Mouse (Mus musculus): Measurements from ENCODE around the gene Nkd1.

Gene Nkd1

DNA sequence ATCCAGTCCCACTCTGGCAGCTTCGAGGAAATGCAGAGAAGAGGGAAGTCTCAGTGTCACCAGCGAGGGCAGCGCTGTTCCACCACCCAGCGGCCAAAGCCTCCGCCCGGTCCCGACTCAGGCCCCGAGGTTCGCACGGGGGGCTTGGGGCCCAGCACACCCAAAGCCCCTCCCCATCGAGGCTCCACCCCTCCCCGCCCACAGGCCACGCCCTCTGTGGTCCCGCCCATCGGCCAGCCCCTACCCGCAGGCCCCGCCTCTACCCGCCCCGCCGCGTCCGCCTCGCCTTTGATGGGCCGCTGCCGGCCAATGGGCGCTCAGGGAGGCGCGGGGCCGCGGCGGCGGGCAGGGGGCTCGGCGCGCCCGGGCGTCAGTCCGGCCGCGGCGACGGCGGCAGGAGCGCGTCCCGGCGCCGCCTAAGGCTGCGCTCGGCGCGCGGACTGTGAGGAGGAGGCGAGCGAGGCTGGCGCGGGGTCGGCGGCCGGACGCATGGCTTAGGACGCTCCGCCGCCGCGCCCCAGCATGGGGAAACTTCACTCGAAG is at the start of gene Nkd1:
Gene Nkd1 (plus strand): TSS at position 370 of the 543 bp plus-strand sequence.
- peak; percentile 15 to 43 for DNase-seq (ENCODE audit: low read depth in 2 of 2, low spot score in 2 of 2)

DNA sequence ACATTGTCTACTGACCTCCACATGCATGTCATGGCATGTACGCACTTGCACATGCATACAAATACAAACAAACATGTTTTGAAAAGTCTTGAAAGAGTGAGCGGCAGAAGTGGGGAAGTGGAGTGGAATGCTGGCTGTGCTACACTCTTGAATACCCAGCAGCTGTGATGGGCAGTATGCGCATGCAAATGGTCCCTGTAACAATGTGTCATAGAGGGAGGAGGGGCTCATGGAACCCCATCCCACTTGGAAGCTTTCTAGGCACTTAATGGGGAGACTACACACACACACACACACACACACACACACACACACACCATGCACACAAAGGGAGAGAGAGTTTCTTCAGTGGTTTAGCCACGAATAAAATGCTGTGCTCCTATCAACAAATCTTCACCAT is 39.9 kb upstream of the Nkd1 start:
- DNase-seq (ENCODE audit: low read depth in 2 of 2, low spot score in 2 of 2) = no peak

DNA sequence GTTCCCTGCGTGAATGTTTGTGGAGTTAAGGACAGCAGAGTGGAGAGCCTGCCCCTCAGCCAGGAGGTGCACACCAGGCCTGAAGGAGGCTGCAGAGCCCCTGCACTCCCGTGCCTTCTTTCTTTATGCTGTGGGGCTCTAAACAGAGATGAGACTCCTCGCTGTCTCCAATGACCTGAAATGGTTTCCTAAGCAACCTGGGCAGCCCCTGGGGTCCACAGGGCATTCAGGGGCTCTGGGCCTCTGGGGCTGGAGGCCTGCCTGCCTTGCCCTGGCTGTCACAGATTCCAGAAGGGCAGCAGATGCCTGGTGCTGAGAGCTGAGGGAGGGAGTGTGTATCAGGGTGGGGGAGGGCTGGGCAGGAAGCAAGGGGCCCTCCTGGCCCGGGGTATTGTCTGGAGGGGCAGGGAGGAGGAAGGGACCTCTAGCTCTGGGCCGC is 32.7 kb upstream of the Nkd1 start:
- DNase-seq (ENCODE audit: low read depth in 2 of 2, low spot score in 2 of 2) = no peak

DNA sequence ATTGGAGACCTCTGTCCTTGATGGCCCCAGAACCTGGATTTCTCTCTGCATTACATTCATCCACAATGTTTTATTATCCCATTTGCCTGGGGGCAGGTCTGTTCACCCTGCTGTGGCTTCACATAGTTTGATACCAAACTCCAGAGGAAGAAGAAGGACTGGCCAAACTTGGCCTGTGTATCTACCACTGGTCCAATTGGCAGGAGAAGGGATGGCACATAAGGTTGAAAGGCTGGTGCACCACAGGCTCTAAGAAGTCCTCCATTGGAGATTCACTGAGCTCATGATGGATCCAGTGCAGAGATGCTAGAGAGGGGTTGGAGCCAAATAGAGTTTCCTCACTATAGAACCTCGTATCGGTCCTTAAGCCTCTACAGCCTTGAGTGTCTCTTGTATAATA is 27.1 kb upstream of the Nkd1 start:
- no peak for DNase-seq (ENCODE audit: low read depth in 2 of 2, low spot score in 2 of 2)

DNA sequence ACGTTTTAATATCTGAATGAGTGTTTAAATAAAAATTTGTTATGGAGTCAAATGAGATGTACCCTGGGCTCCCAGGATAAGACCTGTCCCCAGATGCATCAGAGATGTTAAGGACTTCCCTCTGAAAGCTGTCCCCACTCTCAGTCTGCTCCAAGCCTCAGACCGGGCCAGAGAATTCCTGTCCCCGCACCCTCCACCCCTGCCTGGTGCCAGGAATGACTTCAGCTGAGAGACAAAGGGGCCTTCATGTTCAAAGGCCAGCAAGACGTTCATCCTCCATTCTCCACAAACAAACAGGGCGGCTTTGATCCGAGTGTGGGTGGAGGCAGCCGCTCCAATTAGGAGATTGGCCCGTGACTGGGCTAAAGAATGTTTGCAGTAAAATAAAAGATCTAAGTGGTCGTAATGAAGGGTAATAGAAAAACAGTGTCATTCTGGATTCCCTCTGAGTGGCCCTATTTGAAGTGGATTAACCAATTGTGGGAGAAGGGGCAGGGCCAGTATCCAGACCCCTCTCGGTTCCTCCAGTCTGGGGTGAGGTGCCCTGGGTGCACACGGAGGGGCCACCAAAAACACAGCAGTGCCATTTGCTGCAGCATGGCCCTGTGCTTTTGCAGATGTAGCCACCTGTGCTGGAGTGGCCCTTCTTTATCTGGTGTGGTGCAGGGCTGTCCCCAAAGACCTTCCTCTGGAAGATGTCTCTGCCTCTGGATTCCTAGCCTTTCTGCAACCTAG is 25.9 kb upstream of the Nkd1 start:
- DNase-seq (ENCODE audit: low read depth in 2 of 2, low spot score in 2 of 2) = no peak

DNA sequence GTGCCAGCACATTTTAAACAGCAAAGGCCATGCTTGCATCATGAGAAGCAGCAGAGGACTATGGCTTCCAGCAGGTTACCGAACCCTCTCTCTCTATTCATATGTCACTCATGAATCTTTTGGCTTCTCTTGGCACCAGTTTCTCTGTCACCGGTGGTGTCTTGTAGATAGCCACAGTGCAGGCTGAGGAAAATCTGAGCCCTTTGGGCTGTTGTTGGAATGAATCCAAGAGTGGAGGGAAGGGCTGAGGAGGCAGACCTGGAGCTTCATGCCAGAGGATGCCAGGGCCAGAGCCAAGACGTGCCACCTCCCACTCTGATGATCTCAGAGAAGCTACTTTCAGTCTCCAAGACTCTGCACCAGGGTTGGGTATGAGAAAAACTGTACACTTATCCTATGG is 19.0 kb upstream of the Nkd1 start:
- no peak for DNase-seq (ENCODE audit: low read depth in 2 of 2, low spot score in 2 of 2)

DNA sequence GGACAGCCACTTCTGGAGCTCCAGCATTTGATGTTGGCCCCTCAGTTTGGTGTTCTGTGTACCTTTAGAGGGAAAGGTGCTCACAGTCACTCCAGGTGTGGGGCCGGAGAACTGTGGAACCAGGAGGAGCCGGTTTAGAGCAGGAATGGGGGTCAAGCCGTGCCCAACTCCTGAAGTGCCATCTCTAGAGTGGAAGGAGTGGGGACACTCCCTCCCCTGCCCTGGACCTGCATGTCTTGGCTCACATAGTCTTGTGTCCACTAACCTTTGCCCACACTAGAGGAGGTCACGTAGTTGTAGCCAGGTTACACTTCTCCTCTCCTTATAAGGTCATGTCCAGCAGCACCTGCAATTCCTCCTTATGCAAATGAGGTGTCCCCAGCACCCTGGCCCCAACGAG is 14.2 kb upstream of the Nkd1 start:
- DNase-seq (ENCODE audit: low read depth in 2 of 2, low spot score in 2 of 2) = no peak

DNA sequence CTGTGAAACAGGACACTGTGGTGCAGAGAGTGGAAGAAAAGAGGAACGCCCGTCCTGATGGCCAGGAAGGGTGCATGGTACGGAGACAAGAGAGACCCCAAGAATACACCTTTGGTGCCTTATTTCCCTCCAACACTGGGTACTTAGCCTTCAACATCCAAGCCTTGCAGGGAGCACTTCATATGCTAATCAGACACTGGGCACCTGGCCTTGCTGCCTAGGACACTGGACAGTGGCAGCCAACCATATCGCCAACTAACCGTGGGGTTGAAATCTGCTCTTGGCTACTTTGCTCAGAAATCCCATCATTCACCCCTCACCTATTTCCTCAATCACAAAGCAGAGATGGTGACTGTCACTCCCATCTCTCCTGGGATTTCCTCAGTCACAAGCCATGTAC is 10.1 kb upstream of the Nkd1 start:
- DNase-seq (ENCODE audit: low read depth in 2 of 2, low spot score in 2 of 2) = no peak

DNA sequence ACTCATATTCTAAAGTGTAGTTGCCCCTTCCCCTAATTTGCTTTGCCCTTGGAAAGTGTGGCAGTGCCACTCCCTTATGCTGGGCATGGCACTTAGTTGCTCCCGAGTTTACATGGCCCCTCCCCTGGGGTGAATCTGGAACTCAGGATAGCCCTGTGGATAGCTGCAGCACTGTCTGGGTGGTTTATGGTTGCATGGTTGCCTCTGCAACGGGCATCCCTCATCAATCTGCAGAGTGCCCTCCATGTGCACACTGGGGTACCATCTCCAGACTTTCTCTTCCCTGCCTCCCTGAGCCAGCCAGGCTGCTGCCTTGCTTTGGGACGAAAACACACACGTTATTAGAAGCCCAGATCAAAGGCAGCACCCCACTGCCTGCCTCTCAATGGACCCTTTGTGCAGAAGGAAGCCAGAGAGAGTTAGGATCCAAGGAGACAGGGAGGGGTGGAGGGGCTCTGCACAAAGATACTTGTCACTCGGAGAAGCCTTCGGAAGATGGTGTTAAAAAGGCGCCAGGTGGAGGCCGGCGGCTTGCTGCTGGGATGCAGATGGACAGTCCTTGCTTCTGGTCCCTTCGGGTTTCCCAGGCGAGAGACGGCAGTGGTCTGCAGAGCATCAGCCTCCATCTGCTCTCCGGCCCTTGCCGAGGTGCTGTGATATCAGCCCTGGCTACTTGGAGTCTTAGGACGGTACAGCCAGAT is 8.9 kb upstream of the Nkd1 start:
- no peak for DNase-seq (ENCODE audit: low read depth in 2 of 2, low spot score in 2 of 2)

DNA sequence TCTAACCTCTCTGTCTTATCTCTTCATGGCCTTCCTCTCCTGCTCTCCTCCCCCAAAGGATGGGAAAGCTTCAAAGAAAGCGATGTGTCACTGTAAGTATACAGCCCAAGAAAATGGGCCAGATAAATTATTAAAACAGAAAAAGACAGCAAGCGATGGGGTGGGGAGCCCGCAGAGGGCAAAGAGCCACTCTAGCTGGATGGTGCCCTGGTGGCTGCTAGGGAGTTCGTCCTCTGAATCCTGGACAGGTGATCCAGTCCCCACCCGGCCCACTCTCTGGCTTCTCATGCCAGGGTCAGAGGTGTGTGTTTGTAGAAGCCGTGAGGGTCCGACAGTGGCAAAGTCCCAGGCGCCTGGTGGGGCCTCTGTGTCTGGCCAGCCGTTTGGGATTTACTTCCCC is 3.1 kb upstream of the Nkd1 start:
- no peak for DNase-seq (ENCODE audit: low read depth in 2 of 2, low spot score in 2 of 2)

DNA sequence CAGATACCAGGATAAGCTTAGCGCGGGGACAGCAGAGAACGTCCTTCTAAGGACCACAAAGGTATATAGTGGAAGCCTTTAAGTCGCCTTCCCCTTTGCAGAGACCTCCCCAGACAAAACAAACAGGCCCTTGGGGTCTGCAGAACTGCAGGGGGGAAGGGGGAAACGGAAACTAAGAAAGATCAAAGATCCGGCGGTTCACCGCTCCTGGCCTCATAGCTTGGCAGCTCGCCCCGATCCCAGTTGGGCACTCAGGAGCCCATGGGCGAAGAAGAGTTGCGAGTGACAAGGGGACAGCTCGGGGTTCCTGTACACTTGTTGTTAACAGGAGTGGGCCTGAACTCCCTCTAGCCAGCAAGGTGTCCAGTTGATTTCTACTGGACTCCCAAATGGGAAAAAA is 773 bp upstream of the Nkd1 start:
- DNase-seq (ENCODE audit: low read depth in 2 of 2, low spot score in 2 of 2) = no peak

DNA sequence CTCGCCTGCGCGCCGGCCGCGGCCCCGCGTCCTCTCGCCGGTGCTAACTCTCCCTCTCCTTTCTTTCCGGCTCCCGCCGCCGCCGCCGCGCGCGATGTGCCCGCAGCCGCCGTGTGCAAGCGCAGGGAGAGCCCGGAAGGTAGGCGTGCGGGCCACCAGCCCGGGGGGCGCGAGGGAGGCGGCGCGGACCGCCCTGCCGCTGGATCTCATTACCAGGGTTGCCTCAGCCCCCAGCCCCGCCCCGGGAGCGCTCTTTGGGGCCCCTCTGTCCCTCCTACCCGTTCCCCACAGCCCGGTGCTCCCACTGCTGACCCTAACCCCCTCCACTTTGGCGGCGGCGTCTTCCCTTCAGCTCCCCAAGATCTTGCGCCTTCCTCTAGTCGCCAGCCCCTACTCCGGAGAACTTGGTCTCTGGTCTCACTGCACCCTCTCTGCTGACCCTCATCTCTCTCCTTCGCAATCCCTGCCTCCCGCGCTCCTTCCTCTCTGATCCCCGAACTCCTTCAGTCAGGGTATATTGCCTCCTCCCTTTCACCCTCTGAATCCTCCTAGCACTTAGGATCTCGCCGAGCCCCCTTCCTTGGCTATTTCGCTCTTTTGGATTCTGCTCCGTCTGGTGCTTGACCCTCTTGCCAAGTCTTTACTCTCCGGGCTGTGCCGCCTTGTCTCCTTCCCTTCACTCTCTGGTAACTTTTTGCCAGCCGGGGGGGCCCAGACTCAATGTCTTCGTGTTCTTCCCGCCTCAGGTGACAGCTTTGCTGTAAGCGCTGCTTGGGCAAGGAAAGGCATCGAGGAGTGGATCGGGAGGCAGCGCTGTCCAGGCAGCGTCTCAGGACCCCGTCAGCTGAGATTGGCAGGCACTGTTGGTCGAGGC is 624 bp downstream of the Nkd1 start:
- peak in 1 of 2 experiments; percentile 16 for DNase-seq (ENCODE audit: low read depth in 2 of 2, low spot score in 2 of 2)

DNA sequence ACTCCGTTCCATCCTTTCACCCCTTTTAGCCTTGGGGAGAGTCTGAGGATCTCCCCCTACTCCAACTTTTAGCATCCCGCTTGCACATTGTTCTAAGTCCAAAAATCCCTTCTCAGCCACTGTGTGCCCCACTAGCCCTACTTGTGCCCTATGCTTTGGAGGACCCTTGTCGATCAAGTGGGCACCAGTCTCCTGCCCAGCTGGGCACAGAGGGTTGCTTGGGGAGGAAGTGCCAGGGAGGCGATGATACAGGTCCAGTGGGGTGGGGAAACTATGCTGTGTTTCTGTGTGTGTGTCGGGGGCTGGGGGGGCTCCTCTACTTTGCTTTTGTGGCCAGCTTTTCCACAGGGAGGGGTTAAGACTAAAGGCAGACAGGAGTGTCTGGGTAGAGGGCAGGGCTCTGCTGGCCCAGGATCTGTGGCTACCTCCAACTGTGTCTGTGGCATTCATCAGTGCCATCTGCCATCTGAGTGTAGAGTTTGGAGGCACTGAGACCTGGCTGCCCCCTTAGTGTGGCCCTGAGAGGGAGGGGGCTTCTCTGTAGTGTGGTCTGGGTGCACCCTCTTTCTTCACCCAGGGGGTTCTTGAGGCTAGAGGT is 1.4 kb downstream of the Nkd1 start:
- DNase-seq (ENCODE audit: low read depth in 2 of 2, low spot score in 2 of 2) = no peak

DNA sequence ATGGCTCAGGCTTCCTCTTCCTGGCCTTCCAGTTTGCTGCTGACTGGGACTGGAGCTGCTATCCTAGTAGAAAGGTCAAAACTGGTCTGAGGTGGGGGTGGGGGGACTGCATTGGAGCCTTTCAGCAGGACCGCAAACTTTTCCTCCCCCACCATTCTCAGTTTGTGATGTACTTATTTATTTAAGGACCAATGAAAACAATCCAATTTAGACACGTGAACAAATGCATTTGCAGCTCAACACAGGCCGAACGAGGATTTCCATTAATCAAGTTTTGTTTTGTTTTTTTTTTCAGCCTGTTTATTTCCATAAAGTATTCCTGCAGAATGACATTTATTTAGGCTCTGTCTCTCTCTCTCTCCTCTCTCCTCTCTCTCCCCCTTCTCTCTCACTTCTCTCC is 2.5 kb downstream of the Nkd1 start:
- no peak for DNase-seq (ENCODE audit: low read depth in 2 of 2, low spot score in 2 of 2)

DNA sequence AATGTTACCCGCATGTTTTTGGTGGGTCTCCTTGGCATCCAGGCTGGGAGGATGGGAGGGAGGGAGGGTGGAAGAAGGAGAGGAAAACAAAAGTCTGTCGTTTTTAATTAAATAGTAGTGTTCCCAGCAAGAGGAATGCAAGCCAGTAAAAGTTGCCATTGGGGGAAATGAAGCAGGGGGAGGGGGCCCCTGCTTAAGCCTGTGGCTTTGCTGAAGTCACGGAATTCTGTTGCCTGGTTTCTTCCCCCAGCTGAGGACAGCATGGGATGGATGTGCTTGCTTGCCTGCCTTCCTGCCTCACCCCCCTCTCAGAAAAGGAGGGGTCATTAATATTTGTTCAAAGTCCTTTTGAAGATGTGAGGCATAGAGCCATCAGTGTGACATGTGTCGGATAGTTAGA is 3.0 kb downstream of the Nkd1 start:
- DNase-seq (ENCODE audit: low read depth in 2 of 2, low spot score in 2 of 2) = no peak

DNA sequence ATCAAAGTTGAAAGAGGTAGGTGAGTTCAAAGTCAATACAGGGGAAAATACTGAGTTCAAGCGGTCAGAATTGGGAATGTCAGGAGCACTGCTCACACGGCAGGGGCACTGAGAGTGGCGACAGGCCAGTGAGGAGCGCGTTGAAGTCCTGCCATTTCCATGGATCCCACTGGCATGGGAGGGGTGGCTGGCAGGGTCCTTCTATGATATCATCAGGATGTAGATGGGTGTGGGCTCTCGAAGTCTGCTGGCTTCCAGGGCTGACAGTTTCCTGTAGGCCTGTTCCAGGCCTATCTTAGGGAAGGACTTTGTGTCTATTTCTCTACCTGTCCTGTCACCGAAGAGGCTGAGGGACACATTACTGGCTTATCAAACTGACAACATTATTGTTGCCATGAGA is 3.7 kb downstream of the Nkd1 start:
- no peak for DNase-seq (ENCODE audit: low read depth in 2 of 2, low spot score in 2 of 2)

DNA sequence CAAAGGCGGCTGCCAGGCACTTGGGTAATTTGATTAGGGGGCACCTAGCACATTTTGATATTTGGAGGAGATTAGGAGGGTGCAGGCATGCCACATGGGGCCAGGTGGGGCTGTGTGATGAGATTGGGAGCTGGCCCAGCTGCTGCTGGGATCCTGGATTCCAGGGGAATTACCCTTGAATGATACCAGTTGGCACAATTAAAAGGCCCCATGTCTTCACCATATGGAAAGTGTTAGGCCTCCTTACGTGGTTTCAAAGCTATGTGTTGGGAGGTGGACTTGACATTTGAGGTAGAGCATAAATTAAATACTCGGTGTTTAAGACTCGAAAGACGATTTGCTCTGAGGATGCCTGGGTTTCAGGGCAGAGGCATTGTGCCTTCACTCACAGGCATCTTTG is 5.1 kb downstream of the Nkd1 start:
- DNase-seq (ENCODE audit: low read depth in 2 of 2, low spot score in 2 of 2) = no peak

DNA sequence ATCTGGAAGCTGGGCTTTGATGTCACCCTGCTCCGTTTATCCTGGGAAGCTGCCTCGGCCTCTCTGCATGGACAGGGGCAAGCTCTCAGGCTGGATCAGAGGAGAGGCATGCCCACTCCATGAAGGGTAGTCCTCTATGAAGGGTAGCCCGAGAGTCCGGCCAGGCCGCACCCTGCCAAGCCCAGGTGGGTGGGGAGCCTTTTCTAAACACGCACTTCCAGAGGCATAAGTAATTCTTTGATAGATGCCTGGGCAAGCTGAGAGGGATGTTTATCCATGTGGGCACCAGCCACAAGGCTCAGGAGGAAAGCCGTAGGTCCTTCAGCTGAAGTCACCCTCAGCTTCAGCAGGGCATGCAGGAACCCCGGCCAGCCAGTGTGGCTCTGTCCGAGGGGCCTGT is 7.0 kb downstream of the Nkd1 start:
- DNase-seq (ENCODE audit: low read depth in 2 of 2, low spot score in 2 of 2) = no peak

DNA sequence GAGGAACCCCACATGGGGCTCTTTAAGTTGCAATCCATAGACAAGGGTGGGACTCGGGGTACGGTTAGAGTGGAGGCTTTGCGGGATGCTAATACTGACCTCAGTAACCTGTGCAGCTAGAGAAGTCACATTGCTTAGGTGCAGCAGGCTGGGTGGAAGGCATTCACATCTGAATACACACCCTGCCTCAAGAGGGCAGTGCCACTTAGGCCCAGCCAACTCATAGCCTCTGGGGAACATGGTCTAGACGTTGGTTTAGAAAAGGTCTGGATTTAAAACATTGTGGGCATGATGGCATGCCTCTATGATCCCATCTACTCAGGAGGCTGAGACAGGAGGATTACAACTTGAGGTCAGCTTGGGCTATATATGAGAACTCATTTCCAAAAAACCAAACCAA is 8.6 kb downstream of the Nkd1 start:
- DNase-seq (ENCODE audit: low read depth in 2 of 2, low spot score in 2 of 2) = no peak

DNA sequence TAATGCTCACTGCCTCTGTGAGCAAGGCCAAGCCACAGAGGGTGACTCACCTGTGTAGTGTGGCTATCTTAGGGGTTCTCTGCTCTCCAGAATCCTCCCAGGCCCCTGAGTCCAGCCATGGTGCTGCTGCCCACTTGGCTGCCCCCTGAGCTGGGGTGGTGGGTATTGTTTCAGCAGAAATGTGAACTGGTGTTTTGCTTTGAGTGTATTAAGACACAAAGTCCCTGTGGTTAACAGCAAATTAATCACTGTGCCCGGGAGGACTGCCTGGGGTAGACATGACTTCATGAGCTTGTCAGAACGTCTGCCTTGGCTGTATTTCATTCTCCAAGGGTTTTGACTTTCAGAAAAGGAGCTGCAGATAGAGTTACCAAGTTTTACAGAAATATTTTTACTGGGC is 15.9 kb downstream of the Nkd1 start:
- DNase-seq (ENCODE audit: low read depth in 2 of 2, low spot score in 2 of 2) = no peak
